Mouse (Mus musculus) layer of hippocampus, adult 18-20 months (tissue): ENCODE data around the gene Armc2. TPM values are rescaled to one million over a fixed set of nuclear protein-coding genes. Genes with fewer than 3 reads are reported as not detected.

Experiments used
- DNase-seq, 2 experiments: peaks; one replicate each; pipeline ENCODE4 v3.0.0; 2022; ENCODE audit warnings: low spot score in 2 of 2
- total RNA-seq, 2 experiments: library from RNA; stranded (reverse); gene quantifications; 2 replicates each; pipeline ENCODE4 v1.2.3; 2021

Armc2 gene
- total RNA-seq, 2 experiments from 2014 or later: 10.4 to 10.6 TPM

DNA sequence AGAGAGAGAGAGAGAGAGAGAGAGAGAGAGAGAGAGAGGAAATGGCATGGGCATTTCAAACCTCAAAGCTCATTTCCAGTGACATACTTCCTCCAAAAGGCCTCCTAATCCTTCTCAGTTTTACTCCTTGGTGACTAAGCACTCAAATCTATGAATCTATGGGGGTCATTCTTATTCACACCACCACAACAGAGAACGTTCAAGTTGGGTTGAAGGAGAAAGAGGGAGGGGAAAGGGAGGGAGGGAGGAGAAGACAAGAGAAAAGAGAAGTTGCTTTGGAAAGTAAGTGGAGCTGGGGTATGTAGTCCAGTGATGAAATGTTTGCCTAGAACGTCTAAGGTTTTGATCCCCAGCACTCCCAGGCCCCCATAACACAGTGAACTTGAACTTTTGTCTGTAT is 148.1 kb downstream of the Armc2 start:
- no peak for DNase-seq

- no peak for DNase-seq
These were observed 150.3 kb downstream of the Armc2 start for GRCm38 (mm10) chr10:41867956-41868355.

DNA sequence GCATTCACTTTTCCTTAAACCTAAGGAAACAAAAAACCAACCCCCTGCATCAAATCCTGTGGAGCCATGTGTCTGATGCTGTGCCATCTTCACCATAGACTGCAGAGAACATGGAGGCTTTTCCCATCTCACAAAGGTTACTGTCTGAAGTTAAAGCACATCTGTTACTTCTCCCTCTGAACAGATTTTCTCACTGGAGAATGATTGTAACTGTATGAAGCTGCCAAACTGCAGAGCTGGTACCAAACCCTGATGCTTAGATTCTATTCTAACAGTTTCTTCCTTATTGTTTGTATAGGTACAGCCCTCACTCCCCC is 151.4 kb downstream of the Armc2 start:
- DNase-seq: peak in 1 of 2 experiments; percentile 46

- DNase-seq: no peak
These were observed 152.0 kb downstream of the Armc2 start for GRCm38 (mm10) chr10:41866069-41866837.

Other genes with a start within 250 kb of the Armc2 start
- 1 to 10 TPM; 5.5 to 6.6 TPM for gene Cep57l1, start 208.6 kb downstream of the Armc2 start, total RNA-seq
- gene Sesn1, start 208.5 kb downstream of the Armc2 start, total RNA-seq: 10 to 100 TPM; 54.1 to 55.6 TPM